Mouse (Mus musculus): Measurements from ENCODE around the gene Grk2. TPM values are rescaled to one million over a fixed set of nuclear protein-coding genes. Genes with fewer than 3 reads are reported as not detected.

Gene Grk2
- polyA plus RNA-seq, 1 experiment from 2014 or later = 19.2 TPM

Small RNAs within 50 kb of the gene (microRNA-seq; reads per million reads assigned to microRNA genes)
- 0.76 reads per million for gene Mir6985

Other genes with a start within 250 kb of the Grk2 start
- 1.0 and 1.3 TPM in 2 replicates for gene Gstp3, start 246.7 kb downstream of the Grk2 start, polyA plus RNA-seq (2014; fragmentation: Nextera tagmentation; extraction: Ambion mirVana)
- gene Cabp2, start 224.6 kb downstream of the Grk2 start, polyA plus RNA-seq (2014; fragmentation: Nextera tagmentation; extraction: Ambion mirVana) = 0.57 TPM in 1 of 2 replicates, not detected in the other
- gene Cdk2ap2, start 209.0 kb downstream of the Grk2 start, polyA plus RNA-seq (2014; fragmentation: Nextera tagmentation; extraction: Ambion mirVana) = 87.4 and 103 TPM in 2 replicates
- gene Pitpnm1, start 206.2 kb downstream of the Grk2 start, polyA plus RNA-seq (2014; fragmentation: Nextera tagmentation; extraction: Ambion mirVana) = 13.3 and 14.3 TPM in 2 replicates
- gene Aip, start 180.4 kb downstream of the Grk2 start, polyA plus RNA-seq (2014; fragmentation: Nextera tagmentation; extraction: Ambion mirVana) = 89.7 and 96.0 TPM in 2 replicates
- gene Gpr152, start 166.4 kb downstream of the Grk2 start, polyA plus RNA-seq (2014; fragmentation: Nextera tagmentation; extraction: Ambion mirVana) = not detected in 2 replicates
- 0.08 TPM in 1 of 2 replicates, not detected in the other for gene Cabp4, start 162.2 kb downstream of the Grk2 start, polyA plus RNA-seq (2014; fragmentation: Nextera tagmentation; extraction: Ambion mirVana)
- 174 and 189 TPM in 2 replicates for gene Coro1b, start 157.6 kb downstream of the Grk2 start, polyA plus RNA-seq (2014; fragmentation: Nextera tagmentation; extraction: Ambion mirVana)
- 3.1 and 3.3 TPM in 2 replicates for gene Ptprcap, start 152.6 kb downstream of the Grk2 start, polyA plus RNA-seq (2014; fragmentation: Nextera tagmentation; extraction: Ambion mirVana)
- 37.4 and 40.6 TPM in 2 replicates for gene Rps6kb2, start 142.9 kb downstream of the Grk2 start, polyA plus RNA-seq (2014; fragmentation: Nextera tagmentation; extraction: Ambion mirVana)
- 2.3 and 3.1 TPM in 2 replicates for gene Carns1, start 130.7 kb downstream of the Grk2 start, polyA plus RNA-seq (2014; fragmentation: Nextera tagmentation; extraction: Ambion mirVana)
- 3.9 and 4.4 TPM in 2 replicates for gene Tbc1d10c, start 114.9 kb downstream of the Grk2 start, polyA plus RNA-seq (2014; fragmentation: Nextera tagmentation; extraction: Ambion mirVana)
- 837 and 863 TPM in 2 replicates for gene Ppp1ca, start 114.2 kb downstream of the Grk2 start, polyA plus RNA-seq (2014; fragmentation: Nextera tagmentation; extraction: Ambion mirVana)
- gene Rad9a, start 104.6 kb downstream of the Grk2 start, polyA plus RNA-seq (2014; fragmentation: Nextera tagmentation; extraction: Ambion mirVana) = 33.2 and 38.3 TPM in 2 replicates
- 6.9 and 7.5 TPM in 2 replicates for gene Clcf1, start 92.0 kb downstream of the Grk2 start, polyA plus RNA-seq (2014; fragmentation: Nextera tagmentation; extraction: Ambion mirVana)
- gene AC109138.7, start 91.9 kb downstream of the Grk2 start, polyA plus RNA-seq (2014; fragmentation: Nextera tagmentation; extraction: Ambion mirVana) = not detected in 2 replicates
- 30.8 and 30.9 TPM in 2 replicates for gene Pold4, start 74.3 kb downstream of the Grk2 start, polyA plus RNA-seq (2014; fragmentation: Nextera tagmentation; extraction: Ambion mirVana)
- gene Ssh3, start 37.0 kb downstream of the Grk2 start, polyA plus RNA-seq (2014; fragmentation: Nextera tagmentation; extraction: Ambion mirVana) = 21.7 and 25.4 TPM in 2 replicates
- gene Ankrd13d, start 23.1 kb downstream of the Grk2 start, polyA plus RNA-seq (2014; fragmentation: Nextera tagmentation; extraction: Ambion mirVana) = 6.4 and 7.8 TPM in 2 replicates
- 51.7 and 56.7 TPM in 2 replicates for gene Kdm2a, start 92.1 kb upstream of the Grk2 start, polyA plus RNA-seq (2014; fragmentation: Nextera tagmentation; extraction: Ambion mirVana)
- 22.1 and 30.9 TPM in 2 replicates for gene Rhod, start 133.2 kb upstream of the Grk2 start, polyA plus RNA-seq (2014; fragmentation: Nextera tagmentation; extraction: Ambion mirVana)
- 0.27 and 0.47 TPM in 2 replicates for gene Syt12, start 171.2 kb upstream of the Grk2 start, polyA plus RNA-seq (2014; fragmentation: Nextera tagmentation; extraction: Ambion mirVana)
- not detected in 2 replicates for gene 2010003K11Rik, start 192.4 kb upstream of the Grk2 start, polyA plus RNA-seq (2014; fragmentation: Nextera tagmentation; extraction: Ambion mirVana)
- 8.5 and 9.7 TPM in 2 replicates for gene Pcx, start 204.2 kb upstream of the Grk2 start, polyA plus RNA-seq (2014; fragmentation: Nextera tagmentation; extraction: Ambion mirVana)

Data from intestine, embryonic 14.5 days (tissue).